Mouse (Mus musculus) megakaryocyte, embryonic 14.5 days (primary cell): ENCODE results near the gene Hc.

Experiments used
- FLI1 ChIP-seq: IDR thresholded peaks from 2 replicates; pipeline ENCODE4 v1.6.1; 2012; ENCODE audit warnings: low read length, inconsistent platforms, mixed read lengths
- GATA1 ChIP-seq: IDR thresholded peaks from 3 replicates; pipeline ENCODE4 v1.6.1; 2012; ENCODE audit warnings: mixed read lengths, low read length, inconsistent platforms, borderline replicate concordance

DNA sequence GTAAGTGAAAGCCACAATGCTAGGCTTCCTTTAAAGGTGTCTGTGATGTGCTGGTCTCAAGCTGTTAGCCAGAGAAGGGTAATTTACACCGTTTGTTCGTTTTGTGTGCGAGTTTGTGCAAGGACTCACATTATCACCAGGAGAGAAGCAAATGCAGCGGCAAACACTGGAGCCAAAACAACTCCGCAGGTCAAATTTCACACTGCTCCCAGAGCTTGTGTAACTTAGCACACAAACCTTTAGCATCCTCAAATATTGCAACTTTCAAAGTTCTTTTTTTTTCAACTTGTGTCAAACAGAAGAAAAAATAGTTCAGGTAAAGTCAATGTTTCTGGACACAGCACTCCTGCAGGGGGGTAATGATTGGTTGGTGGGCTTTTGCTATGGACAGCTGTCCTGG lies 42.3 kb upstream of the Hc start:
- TF ChIP-seq GATA1 (no peak), FLI1 (no peak)
